Mouse (Mus musculus) inflammation-experienced regulatory T-cells, adult 6 months (primary cell): ENCODE measurements around the gene Dph1. TPM values are rescaled to one million over a fixed set of nuclear protein-coding genes. Genes with fewer than 3 reads are reported as not detected.

Source experiments
- ATAC-seq: one replicate; pipeline ENCODE4 v1.8.0; 2017
- polyA plus RNA-seq, 3 experiments: library from polyadenylated mRNA; unstranded; fragments of 100-300 nt; shearing (Covaris generic); gene quantifications; one replicate each; pipeline ENCODE4 v1.2.1; 2017

Dph1 gene
- 10 to 100 TPM in 2 of 3 experiments, 1 to 10 TPM in 1; 4.0 to 15.3 (median 11.7) TPM for polyA plus RNA-seq

DNA sequence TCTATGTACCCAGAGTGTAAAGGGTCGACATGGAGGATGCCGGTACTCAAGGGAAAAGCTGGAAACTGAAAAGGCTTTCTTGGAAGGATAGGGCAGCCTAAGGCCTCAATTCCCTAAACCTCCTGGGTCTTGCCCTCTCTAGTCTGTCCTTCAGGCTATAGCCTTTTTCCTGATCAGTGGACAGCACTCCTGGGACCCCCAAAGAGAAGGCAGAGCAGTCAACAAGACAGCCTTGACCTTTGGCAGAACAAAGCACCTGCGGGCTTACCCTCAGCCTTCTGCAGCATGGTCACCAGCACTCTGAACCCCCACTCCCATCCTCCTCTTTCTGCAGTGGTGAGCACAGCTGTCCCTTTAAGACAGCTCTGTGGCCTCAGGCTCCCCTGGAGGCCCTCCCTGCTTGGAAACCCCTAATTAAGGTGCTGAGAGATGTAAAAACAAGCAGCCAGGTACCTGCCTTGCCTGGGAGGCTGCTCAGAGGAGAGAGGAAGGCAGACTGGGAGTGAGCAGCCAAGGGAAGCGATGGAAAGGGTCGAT, at the start of gene Dph1:
Gene Dph1, minus strand, starts transcription at position 337 of the 537 bp plus-strand sequence.
- ATAC-seq: no peak

DNA sequence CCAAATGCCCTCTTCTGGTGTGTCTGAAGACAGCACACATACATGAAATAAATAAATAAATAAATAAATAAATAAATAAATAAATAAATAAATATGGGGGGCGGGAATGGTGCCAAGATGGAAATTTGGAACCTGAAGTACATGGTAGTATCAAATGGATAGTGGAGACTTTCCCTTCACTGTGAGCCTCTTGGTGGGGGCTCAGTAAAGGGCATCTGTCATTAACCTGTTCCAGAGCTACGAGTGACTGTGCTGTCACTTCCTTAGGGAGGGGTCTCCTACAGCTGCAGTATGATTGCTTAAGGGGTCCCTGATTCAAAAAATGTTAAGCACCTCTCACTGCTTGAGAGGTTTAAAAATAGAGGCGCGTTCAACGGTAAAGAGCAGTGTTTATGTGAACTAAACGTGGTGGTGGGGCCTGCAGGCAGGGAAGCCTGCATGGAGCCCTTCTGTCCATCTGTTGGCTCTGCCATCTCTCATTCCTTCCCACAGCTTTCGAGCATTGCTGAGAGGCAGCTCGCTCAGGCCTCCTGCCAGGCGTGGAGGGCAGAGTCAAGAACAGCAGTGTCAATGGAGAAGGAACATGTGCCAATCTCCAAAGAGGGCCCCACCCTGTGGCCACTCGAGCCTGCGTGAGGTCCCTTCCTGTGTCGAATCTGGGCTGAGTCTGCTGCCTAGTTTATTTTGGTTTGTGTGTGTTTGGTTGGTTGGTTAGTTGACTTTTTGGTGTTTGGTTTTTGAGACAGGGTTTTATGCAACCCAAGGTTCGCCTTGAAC, 49.3 kb upstream of the Dph1 start:
- ATAC-seq: no peak

DNA sequence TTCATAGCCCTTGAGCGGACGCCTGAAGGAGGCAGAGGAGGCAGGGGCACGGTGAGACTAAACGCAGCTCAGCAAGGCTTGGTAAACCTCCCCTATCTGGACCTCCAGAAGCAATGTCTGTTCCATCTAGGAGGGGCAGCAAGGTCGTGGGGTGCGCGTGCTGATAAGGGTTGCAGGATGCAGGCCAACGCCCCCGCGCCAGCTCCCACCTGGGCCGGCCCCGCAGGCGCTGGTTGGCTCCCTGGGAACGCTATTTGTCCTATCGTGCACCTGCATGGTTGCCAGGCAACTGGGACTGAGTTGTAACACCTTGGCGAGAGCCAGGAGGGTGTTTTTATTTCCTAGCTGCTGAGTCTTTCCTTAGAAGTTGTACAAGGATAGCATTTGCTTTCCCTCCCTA, 43.7 kb upstream of the Dph1 start:
- no peak for ATAC-seq

DNA sequence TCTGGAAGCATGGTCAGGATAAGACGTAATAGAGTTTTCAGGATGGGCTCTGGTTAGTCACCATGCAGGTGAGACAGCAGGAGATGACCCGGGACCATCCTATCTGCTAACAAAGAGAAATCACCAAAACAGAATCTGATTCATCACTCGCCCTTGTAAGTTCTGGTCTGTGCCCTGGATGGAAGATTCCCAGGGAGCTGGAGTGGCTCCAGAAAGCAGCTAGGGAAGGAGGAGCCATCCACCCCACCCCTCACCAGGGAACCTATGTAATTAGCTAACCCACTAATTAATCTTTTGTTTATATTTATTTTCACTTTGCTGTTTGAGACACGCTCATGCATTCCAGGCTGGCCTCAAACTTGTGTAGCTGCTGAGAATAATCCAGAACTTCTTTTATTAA, 41.4 kb upstream of the Dph1 start:
- no peak for ATAC-seq

DNA sequence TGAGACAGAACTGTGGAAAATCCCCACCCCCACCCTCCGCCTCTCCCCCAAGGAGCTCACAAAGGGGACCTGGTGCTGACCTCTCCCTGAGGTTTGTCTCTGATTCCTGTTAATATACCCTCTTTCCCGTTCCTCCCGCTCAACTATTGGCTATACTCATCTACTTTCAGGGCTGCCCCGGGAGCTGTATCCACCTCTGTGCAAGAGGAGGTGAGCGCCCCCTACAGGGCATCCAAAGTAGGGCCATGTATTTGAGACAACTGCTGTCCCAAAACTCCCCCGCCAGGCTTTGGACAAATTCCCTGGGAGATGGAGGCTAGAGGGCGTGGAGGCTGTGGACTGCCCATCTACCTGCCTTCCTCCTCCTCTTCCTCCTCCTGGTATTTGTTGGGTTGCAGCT, 40.7 kb upstream of the Dph1 start:
- no peak for ATAC-seq

DNA sequence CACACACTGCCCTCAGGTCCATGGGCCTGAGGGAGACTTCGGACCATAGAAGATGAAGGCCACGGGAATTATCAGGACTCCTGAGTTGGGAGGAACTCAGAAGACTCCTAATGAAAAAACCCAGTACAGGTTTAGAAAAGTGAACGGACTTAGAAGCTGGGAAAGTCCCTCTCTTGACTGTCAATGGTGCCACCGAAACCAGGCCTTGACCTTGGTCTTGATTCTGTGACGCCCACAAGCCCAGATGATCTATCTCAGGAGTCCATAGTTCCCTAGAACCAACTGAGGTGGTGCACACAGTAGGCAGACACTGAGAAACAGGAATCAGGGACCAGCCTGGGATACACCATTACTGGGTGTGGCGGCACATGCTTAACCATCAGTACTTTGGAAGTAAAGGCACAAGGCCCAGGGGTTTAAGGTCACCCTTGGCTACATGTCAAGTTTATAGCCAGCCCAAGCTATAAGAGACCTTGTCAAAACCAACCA, 39.3 kb upstream of the Dph1 start:
- ATAC-seq: no peak

DNA sequence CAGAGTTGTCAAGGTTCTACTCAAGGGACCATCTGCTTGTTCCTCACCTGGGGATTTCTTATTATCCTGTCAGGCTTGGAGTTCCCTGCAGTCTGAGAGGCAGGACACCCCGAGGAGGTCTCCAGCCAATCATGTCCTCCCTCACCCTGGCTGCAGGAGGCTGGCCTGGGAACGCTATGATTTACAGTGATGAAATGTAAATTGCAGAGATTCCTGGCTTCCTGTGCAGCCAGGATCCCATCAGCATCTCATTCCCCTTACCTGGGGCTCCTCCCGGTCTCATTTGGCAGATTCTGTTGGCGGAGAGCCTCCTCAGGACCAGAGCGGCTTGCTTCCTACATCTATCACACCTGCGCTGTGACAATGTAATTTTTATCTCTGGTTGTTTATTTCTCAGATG, 38.2 kb upstream of the Dph1 start:
- no peak for ATAC-seq

DNA sequence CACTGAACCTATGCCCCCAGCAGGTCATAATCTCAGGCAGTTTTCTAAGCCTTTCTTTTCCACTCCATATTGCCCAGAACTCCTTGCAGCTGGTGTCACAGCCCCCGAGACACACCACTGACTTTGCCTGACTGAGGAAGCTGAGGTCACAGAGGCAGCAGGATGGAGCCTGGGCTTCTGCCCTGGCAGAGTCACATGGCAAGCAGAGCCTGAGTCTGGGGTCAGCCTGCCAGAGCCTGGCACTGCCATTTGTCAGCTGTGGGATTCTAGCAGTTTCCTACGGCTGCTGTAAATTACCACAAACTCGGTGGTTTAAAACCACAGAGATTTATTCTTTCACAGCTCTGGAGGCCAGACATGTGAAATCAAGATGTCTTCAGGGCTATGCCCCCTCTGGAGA, 36.6 kb upstream of the Dph1 start:
- ATAC-seq: no peak

DNA sequence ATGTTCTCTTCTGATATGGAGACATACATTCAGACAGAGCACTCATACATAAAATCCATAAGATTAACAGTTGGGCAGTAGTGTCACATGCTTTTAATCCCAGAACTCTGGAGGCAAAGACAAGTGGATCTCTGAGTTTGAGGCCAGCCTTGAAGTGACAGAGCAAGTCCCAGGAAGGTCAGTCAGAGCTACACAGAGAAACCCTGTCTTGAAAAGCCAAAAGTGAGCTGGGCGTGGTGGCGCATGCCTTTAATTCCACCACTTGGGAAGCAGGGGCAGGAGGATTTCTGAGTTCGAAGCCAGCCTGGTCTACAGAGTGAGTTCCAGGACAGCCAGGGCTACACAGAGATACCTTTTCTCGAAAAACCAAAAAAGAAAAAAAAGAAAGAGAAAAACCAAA, 33.8 kb upstream of the Dph1 start:
- no peak for ATAC-seq

DNA sequence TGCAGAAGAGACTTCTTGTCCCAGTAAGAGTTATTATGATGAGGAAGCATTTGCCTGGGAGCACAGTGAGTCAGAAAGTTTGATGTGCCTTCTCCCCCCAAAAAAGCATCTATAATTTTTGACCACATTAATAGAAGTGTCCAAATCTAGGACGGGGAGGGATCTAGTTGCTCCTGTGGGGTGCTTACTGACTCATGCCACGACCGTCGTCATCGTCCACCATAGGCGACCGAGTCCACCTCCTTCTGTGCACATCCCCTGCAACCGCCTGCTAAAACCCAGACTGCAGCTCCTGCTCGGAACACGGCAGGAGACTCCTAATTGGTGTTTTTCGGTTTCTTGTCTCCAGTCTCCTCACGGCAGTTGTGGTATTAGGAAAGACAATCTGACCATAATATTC, 33.0 kb upstream of the Dph1 start:
- no peak for ATAC-seq

DNA sequence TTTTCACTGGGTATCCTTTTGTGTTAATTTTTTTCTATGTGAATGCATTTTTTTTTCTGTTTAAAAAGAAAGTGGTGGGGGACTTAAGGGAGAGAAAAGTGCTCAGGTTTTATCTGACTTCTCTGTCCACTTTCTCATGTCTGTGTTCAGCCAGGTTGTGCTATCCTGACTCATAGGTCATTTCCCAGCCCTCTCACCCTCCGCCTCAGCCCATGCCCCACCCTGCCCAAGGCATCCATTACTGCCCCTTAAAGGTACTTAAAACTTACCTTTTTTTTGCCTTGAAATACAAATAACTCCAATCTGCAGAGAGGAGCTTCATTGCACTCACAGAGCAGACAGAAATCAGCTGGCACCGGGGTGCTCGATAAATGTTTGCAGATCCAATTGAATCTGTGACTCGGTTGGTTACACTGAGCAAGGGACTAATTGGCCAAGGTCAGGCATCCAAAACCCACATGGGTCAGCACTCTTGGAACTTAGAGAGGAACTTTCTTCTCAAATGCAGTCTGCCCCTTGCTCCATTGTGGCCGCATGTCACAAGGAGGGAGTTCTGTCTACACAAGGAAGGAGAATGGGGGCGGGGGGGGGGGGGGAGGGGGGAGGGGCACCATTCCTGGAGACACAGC, 29.6 kb upstream of the Dph1 start:
- ATAC-seq: no peak

DNA sequence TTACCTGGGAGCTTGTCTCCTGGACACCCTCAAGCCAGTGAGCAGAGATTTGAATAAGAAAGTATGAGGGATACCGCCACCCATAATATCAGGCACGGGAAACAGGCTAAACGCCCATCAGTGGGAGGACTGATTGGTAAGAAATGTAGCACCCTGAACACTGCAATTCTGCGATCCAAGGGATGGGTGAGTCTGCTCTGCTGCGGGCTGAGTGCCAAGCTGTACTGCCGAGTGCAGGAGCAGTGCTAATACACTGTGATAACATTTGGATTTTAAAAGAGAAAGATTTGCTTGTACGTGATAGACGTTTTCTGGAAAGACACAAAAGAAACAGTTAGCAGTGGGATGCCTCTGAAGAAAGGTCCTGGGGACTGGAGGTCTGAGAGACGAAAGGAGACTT, 29.1 kb upstream of the Dph1 start:
- ATAC-seq: no peak

DNA sequence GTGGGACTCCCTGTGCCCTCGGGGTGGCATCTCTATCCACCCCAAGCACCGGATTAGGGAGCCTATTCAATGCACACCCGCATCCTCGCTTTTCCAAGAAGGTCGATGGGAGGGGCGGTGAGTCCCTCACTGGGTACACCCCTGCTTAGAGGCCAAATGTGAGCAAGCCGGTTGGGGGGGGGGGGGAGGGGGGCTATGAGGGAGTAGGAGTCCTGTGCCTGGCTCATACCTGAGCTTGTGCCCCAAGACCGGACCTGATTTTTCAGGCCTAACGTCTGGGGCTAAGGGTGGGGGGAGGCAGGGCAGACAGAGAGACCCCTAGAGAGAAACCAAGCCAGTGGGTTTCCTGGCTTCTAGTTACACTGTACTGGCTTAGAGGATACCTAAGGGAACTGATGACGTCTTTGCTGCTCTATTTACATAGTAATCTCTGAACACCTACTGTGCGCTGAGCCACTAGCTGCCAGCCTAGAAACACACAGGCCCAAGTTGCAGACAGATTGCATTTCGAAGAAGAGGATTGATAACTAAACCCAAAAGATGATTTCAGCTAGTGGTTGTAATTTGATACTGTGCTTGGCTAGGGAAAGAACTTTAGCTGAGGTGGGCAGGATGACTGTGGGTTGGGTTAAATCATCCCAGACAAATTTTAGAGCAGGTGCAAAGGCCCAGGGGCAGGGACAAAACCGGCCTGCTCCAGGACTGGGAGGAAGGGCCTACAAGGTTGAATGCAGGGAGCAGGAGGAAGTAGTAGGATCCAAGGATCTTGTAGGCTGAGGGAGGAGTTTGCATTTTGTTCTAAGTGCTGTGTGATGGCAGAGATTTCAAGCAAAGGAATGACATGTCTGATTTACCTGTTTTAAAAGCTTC, 23.3 kb upstream of the Dph1 start:
- no peak for ATAC-seq

DNA sequence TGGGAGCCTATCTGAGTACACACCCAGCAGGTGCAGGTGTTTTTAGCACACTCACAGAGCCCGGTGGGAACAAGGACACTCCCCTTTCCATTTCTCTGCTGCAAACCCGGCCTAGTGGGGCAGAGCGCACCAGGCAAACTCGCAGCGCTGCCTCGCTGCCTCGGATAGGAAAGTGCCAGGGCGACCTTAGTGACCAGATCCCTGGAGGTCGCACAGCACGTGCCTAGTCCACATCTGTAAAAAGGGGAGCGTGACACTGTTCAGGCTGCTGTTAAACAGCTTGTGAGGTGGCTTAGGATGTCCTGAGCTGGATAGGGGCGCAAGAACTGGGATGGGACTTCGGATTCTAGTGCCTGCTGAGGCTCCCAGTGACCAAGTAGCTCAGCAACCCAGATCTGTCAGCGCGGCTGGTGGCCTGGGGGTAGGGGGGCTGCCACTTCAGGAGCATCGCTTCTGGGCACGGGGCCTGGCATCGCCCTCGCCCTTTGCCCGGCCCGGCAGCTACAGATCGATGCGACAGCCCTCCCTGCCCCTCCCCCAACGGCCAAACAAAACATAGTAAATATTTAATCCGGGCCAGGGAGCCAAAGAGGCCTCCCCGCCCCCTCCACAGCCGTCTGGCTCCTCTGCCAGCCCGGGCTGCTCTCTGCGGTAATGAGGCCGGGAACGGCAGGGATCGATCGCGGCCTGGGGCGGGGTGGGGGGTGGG, 22.5 kb upstream of the Dph1 start:
- ATAC-seq: no peak

DNA sequence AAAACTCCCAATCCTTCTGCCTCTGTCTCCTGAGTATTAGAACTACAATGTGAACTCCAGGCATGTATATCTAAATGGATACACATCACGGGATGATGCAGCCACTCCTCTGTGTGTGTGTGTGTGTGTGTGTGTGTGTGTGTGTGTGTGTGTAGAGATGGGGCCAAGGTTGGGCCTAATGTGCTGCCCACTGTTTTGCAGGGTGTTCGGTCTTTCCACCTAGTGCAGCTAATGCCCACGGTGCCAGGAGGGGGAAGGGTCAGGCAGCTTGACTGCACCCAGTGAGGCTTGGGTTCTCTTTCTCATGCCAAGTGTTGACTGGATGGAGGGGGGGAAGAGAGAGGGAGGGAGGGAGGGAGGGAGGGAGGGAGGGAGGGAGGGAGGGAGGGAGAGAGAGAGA, 21.8 kb upstream of the Dph1 start:
- ATAC-seq: no peak

DNA sequence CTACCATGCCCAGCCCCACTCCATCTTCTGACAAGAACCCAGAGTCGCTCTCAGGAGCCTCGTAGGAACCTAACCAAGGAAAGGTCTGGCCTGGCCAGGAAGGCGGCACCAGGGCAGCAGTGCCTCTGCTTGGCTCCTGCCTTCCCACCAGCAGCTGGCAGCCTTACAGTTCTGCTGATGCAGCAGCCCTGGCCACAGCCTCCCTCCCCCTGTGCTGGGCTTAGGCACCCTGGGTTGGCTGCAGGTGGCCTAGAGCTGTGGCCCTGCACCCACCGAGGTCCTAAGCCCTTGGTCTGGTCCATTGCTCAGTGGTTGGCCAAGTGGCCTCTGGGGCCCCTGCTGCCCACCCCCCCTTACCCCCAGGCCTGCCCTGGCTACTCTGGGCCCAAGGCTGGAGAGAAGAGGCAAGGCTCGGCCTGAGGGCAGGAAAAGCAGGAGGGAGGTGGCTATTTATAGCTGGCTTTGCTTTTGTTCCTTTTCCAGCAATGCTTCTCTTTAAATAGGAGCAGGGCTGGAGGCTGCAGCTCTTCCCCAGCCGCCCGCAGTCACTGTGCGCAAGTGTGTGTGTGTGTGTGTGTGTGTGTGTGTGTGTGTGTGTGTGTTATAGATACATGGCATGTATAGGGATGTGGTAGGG, 21.1 kb upstream of the Dph1 start:
- no peak for ATAC-seq

DNA sequence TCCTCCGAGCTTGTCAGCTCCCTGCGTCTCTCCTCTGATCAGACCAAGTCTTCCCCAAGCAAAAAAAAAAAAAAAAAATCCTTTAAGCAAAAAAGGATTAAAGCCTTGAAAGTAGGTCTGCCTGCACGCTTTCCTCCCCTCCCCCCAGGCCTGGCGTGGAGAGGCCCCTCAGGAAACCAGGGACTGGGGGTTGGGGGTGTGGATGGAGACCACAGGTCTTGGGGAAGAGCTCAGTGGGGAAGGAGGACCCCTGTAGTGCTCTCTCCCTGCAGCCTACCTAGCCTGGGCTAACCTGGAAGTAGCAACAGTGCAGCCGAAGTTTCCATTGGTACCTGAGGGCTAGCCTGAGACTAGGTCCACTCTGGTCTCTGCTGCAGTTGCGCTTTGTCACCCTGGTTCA, 19.7 kb upstream of the Dph1 start:
- ATAC-seq: no peak

DNA sequence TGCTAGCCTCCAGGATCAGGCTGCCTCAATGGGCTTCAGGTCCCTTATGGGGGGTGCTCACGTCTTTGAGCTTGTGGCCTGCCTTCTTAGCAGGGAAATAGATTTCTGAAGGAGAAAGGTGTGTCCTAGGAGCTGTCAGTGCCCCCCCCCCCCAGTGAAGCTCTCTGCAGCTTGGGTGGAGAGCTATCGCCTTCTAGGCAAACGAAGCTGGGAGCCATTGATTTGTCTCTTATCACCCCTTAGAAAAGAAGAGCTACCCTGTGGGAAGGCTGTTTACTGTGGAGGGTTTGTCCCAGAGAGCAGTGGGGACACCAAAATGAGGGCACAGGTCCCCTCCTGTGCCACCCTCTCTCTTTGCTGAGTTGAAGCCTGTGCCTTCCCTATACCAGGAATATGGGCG, 19.1 kb upstream of the Dph1 start:
- ATAC-seq: no peak

DNA sequence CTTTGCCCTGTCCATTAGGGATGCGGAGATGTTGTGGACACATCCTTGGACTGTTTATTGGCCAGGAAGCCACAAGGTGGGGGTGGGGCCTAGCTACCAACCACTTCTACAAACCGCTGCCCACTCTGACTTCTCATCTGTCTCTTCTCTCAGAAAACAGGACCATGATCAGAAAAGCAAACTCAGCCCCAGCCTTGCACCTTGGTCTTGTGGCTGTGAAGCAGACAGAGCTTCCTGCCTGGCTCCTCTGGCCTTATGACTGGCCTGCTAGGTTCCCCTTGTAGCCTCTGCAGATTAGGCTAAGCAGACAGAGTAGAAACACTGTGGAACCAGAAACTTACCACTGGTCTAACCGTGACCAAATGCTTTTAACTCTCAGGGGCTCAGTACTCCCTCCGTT, 18.3 kb upstream of the Dph1 start:
- ATAC-seq: no peak

DNA sequence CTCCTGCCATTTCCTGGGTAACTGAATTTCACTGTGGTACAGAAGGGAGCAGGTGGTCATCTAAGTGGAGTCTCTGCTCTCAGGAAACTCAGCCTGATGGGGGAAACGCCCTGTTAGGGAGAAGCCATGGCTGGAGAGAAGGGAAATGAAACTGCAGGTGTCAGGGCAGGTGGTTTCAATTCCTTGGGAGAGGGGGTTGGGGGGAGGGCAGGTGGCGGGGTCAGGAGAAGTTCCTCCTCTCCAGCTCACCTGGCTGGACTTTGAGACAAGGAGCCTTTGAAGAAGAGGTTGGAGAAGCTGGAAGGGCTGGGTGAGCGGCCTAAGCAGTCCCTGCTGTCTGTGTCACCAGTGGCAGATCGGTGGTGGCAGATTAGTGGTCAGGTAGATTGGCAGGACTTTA, 15.3 kb upstream of the Dph1 start:
- ATAC-seq: no peak

DNA sequence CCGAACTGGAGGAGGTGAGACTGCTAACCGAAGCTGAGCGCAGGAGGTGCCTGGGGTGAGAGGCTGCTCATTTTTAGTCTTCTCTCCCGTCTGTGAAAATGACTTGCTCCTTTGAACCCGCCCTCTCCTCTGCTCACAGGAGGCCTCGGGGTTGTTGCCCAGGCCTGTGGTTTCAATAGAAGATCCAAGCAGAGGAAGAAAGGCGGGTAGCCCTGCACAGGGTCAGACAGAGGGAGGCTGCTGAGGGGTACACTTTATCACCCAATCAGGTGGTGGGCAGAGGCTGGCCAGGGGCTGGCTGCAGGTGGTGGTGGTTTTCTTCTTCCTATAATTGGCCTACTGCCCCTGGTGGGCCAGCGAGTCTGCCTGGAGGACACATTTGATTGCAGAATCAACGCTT, 13.4 kb upstream of the Dph1 start:
- no peak for ATAC-seq

DNA sequence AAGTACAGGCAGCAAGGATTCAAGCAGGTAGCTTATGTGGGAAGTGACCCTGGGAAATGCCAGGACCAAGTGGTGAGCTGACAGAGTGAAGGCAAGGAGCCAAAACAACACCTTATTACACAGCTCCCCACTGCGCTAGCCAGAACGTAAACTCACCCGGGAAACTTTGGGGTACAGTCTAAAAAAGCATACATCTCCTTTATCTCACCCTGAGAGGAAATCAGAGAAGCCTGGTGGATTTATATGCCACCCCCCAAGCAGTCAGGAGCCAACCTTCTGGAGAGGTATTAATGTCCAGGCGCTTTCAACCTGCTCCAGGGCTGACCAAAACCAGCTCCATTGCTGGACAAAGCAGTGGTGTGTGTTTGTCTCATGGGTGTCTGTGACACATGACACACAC, 12.9 kb upstream of the Dph1 start:
- no peak for ATAC-seq
